Mouse (Mus musculus) left cerebral cortex, adult 11 months (tissue): ENCODE results near the gene Fam47c.

Source experiments
- DNase-seq: peaks from one replicate; pipeline ENCODE4 v3.0.0; 2022; ENCODE audit warnings: low spot score

Gene Fam47c

GRCm38 (mm10) chrX:78737463-78737862 is at the start of gene Fam47c:
Gene Fam47c, plus strand, starts transcription at chrX:78737763.
- DNase-seq, result no peak

- no peak for DNase-seq
Measured at GRCm38 (mm10) chrX:78769408-78769807, 31.8 kb downstream of the Fam47c start.

GRCm38 (mm10) chrX:78777078-78777477 is 39.5 kb downstream of the Fam47c start:
- no peak for DNase-seq
